Mouse (Mus musculus): ENCODE results near the gene Man2a1. TPM values are rescaled to one million over a fixed set of nuclear protein-coding genes. Genes with fewer than 3 reads are reported as not detected.

Gene Man2a1
- polyA plus RNA-seq, 1 experiment from 2014 or later, result 16.1 TPM

GRCm38 (mm10) chr17:64780753-64781490 lies 180.4 kb downstream of the Man2a1 start:
- H3K27me3 ChIP-seq (ENCODE audit: control insufficient read depth, insufficient read depth, low read length), result no peaks in the 10 kb centered on the region
- H3K4me2 ChIP-seq (replicated peaks; ENCODE audit: low read depth, low read length), result no peak overlapping the region
- no peak overlapping the region for H3K9ac ChIP-seq (replicated peaks; ENCODE audit: low read depth, low read length)
- H3K27ac ChIP-seq (ENCODE audit: low read length), result no peak overlapping the region
- H3K9me3 ChIP-seq (ENCODE audit: control insufficient read depth, low read depth, low read length), result no peaks in the 10 kb centered on the region
- H3K4me1 ChIP-seq (ENCODE audit: control insufficient read depth, insufficient read depth, low read length), result no peaks in the 10 kb centered on the region
- WGBS, result 61% methylated on average over 18 of the region's 18 CpGs
- ATAC-seq (ENCODE audit: insufficient number of reproducible peaks, insufficient read depth, low FRiP score, low read depth), result no peak
- H3K36me3 ChIP-seq (ENCODE audit: control insufficient read depth, insufficient read depth, low read length), result no peaks in the 10 kb centered on the region
- H3K4me3 ChIP-seq (ENCODE audit: low read depth, low read length), result no peak overlapping the region

DNA sequence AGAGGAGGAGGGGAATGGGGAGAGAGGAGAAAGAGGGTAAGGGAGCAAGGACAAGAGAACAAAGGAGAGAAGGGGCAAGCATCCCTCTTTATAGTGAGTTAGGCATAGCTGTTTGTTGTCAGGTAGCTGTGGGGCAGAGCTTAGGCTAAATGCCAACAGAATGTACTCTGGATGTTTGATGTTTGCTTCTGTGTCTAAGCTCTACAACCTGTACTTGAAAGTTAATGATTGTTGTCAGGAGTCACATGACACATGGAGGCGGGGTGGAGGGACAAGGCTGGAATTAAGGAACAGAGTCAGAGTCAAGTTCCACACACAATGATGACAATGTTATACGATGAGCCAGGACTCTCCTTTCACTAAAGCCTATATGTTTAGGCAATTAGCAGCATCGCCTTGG lies 181.8 kb downstream of the Man2a1 start:
- WGBS, result 78% methylated on average over 3 of the region's 3 CpGs
- H3K27me3 ChIP-seq (ENCODE audit: control insufficient read depth, insufficient read depth, low read length), result no peaks in the 10 kb centered on the region
- no peak overlapping the region for H3K9ac ChIP-seq (replicated peaks; ENCODE audit: low read depth, low read length)
- H3K9me3 ChIP-seq (ENCODE audit: control insufficient read depth, low read depth, low read length), result no peaks in the 10 kb centered on the region
- no peak for ATAC-seq (ENCODE audit: insufficient number of reproducible peaks, insufficient read depth, low FRiP score, low read depth)
- H3K4me3 ChIP-seq (ENCODE audit: low read depth, low read length), result no peak overlapping the region
- H3K36me3 ChIP-seq (ENCODE audit: control insufficient read depth, insufficient read depth, low read length), result no peaks in the 10 kb centered on the region
- no peak overlapping the region for H3K27ac ChIP-seq (ENCODE audit: low read length)
- H3K4me2 ChIP-seq (replicated peaks; ENCODE audit: low read depth, low read length), result no peak overlapping the region
- H3K4me1 ChIP-seq (ENCODE audit: control insufficient read depth, insufficient read depth, low read length), result no peaks in the 10 kb centered on the region

DNA sequence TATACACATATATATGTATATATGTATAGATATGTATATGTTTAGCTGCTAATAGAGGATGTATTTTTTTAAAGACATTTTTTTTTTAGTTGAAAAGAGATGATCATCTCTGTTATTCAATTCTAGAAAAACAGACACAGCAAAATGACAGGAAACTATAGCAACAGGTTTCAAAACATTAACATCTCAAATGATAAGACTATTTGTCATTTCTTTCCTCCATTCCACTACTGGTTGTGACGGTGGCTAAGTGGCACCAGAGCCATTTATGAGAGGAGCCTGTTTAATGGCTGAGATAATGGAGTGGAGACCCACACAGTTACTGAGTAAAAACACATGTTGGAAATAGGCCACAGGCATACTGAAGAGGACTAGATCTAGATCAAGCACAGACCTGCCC lies 185.4 kb downstream of the Man2a1 start:
- no peak overlapping the region for H3K27ac ChIP-seq (ENCODE audit: low read length)
- no peaks in the 10 kb centered on the region for H3K4me1 ChIP-seq (ENCODE audit: control insufficient read depth, insufficient read depth, low read length)
- no peak overlapping the region for H3K4me3 ChIP-seq (ENCODE audit: low read depth, low read length)
- H3K9ac ChIP-seq (replicated peaks; ENCODE audit: low read depth, low read length), result no peak overlapping the region
- no peaks in the 10 kb centered on the region for H3K36me3 ChIP-seq (ENCODE audit: control insufficient read depth, insufficient read depth, low read length)
- no peak overlapping the region for H3K4me2 ChIP-seq (replicated peaks; ENCODE audit: low read depth, low read length)
- ATAC-seq (ENCODE audit: insufficient number of reproducible peaks, insufficient read depth, low FRiP score, low read depth), result no peak
- H3K9me3 ChIP-seq (ENCODE audit: control insufficient read depth, low read depth, low read length), result no peaks in the 10 kb centered on the region
- H3K27me3 ChIP-seq (ENCODE audit: control insufficient read depth, insufficient read depth, low read length), result no peaks in the 10 kb centered on the region
- 39% methylated on average over 1 of the region's 1 CpGs for WGBS

DNA sequence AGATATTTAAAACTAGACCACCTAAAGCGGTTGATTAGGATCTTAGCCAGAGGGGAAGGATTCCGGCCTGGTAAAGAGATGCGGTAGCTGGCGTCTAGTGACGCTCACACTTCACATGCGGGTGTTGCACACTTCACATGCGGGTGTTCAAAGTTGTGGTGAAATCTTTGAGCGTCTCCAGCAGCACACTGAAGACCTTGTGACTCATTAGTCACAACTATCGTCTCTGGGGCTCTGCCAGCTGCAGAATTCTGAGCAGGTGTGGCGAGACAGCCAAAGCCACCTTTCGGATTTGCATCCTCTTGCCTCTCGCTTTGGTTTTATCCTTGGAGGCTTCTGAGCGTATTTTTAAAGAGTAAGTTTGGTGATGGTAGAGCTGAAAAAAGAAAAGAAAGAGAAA lies 187.8 kb downstream of the Man2a1 start:
- H3K4me2 ChIP-seq (replicated peaks; ENCODE audit: low read depth, low read length), result no peak overlapping the region
- no peak overlapping the region for H3K9ac ChIP-seq (replicated peaks; ENCODE audit: low read depth, low read length)
- ATAC-seq (ENCODE audit: insufficient number of reproducible peaks, insufficient read depth, low FRiP score, low read depth), result no peak
- no peaks in the 10 kb centered on the region for H3K4me1 ChIP-seq (ENCODE audit: control insufficient read depth, insufficient read depth, low read length)
- no peaks in the 10 kb centered on the region for H3K36me3 ChIP-seq (ENCODE audit: control insufficient read depth, insufficient read depth, low read length)
- no peak overlapping the region for H3K27ac ChIP-seq (ENCODE audit: low read length)
- WGBS, result 85% methylated on average over 13 of the region's 13 CpGs
- H3K27me3 ChIP-seq (ENCODE audit: control insufficient read depth, insufficient read depth, low read length), result no peaks in the 10 kb centered on the region
- no peak overlapping the region for H3K4me3 ChIP-seq (ENCODE audit: low read depth, low read length)
- H3K9me3 ChIP-seq (ENCODE audit: control insufficient read depth, low read depth, low read length), result no peaks in the 10 kb centered on the region

DNA sequence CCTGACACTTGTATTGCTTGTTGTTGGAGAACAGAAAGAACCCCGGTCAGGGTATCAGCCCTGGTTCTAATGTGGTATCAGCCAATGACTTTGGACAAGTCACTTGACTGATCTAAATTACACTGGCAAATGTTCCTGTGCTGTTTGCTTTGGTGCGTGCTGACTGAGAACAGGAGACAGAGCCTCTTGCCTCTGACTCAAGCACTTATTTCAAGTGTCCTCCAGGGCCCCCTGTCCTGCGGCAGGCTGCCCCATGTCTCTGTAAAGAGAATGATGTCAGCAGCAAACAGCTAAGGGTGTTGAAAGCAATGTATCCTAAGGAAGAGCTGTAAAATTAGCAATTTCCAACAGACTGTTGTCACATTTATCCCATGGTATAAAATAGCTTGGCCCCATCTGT lies 188.6 kb downstream of the Man2a1 start:
- Histone ChIP-seq H3K36me3 (ENCODE audit: control insufficient read depth, insufficient read depth, low read length) (no peaks in the 10 kb centered on the region), H3K4me2 (replicated peaks; ENCODE audit: low read depth, low read length) (no peak overlapping the region), H3K4me3 (ENCODE audit: low read depth, low read length) (no peak overlapping the region), H3K27ac (ENCODE audit: low read length) (no peak overlapping the region), H3K27me3 (ENCODE audit: control insufficient read depth, insufficient read depth, low read length) (no peaks in the 10 kb centered on the region), H3K4me1 (ENCODE audit: control insufficient read depth, insufficient read depth, low read length) (no peaks in the 10 kb centered on the region), H3K9ac (replicated peaks; ENCODE audit: low read depth, low read length) (no peak overlapping the region), H3K9me3 (ENCODE audit: control insufficient read depth, low read depth, low read length) (no peaks in the 10 kb centered on the region)
- WGBS, result 39% methylated on average over 3 of the region's 3 CpGs
- no peak for ATAC-seq (ENCODE audit: insufficient number of reproducible peaks, insufficient read depth, low FRiP score, low read depth)

DNA sequence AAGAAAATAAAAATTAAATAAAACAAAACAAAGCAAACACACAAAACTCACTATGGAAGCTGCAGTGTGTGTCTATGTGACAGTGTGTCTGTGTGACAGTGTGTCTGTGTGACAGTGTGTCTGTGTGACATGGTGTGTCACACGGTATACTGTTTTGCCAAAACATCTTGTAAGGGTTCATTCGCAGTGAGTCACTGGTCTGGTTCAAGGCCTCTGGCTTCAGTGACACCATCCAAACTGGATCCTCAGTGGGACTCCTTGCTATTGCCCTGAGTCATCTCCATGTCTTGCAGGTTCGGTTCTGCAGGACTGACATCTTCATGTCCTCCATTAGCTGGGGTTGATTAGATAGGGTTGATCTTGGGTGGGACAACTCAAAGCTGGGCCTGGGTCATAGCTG lies 191.5 kb downstream of the Man2a1 start:
- ATAC-seq (ENCODE audit: insufficient number of reproducible peaks, insufficient read depth, low FRiP score, low read depth), result no peak
- WGBS, result 95% methylated on average over 3 of the region's 3 CpGs
- H3K27ac ChIP-seq (ENCODE audit: low read length), result no peak overlapping the region
- no peaks in the 10 kb centered on the region for H3K4me1 ChIP-seq (ENCODE audit: control insufficient read depth, insufficient read depth, low read length)
- no peak overlapping the region for H3K4me2 ChIP-seq (replicated peaks; ENCODE audit: low read depth, low read length)
- H3K9ac ChIP-seq (replicated peaks; ENCODE audit: low read depth, low read length), result no peak overlapping the region
- no peak overlapping the region for H3K4me3 ChIP-seq (ENCODE audit: low read depth, low read length)
- no peaks in the 10 kb centered on the region for H3K9me3 ChIP-seq (ENCODE audit: control insufficient read depth, low read depth, low read length)
- no peaks in the 10 kb centered on the region for H3K36me3 ChIP-seq (ENCODE audit: control insufficient read depth, insufficient read depth, low read length)
- H3K27me3 ChIP-seq (ENCODE audit: control insufficient read depth, insufficient read depth, low read length), result no peaks in the 10 kb centered on the region

DNA sequence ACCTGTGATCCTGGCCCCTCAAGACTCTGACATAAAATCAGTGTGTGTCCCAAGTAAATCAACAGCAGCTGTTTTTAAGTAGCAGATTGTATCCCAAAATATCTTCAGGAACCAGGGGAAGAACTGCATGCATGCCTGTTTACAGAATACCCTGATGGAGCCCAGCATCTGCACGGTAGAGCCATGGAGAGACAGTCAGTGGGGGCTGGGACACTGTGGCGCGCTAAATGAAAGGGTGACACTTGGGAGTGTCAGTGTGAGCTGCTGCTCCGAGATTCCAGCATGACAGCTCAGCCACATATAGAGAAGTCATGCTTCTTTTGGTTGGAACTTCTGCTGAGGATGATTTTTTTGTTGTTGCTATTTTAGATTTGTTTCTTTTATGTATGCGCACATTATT lies 192.1 kb downstream of the Man2a1 start:
- H3K4me2 ChIP-seq (replicated peaks; ENCODE audit: low read depth, low read length), result no peak overlapping the region
- no peak overlapping the region for H3K27ac ChIP-seq (ENCODE audit: low read length)
- H3K9ac ChIP-seq (replicated peaks; ENCODE audit: low read depth, low read length), result no peak overlapping the region
- H3K27me3 ChIP-seq (ENCODE audit: control insufficient read depth, insufficient read depth, low read length), result no peaks in the 10 kb centered on the region
- 68% methylated on average over 5 of the region's 5 CpGs for WGBS
- no peak for ATAC-seq (ENCODE audit: insufficient number of reproducible peaks, insufficient read depth, low FRiP score, low read depth)
- H3K4me1 ChIP-seq (ENCODE audit: control insufficient read depth, insufficient read depth, low read length), result no peaks in the 10 kb centered on the region
- H3K36me3 ChIP-seq (ENCODE audit: control insufficient read depth, insufficient read depth, low read length), result no peaks in the 10 kb centered on the region
- H3K4me3 ChIP-seq (ENCODE audit: low read depth, low read length), result no peak overlapping the region
- H3K9me3 ChIP-seq (ENCODE audit: control insufficient read depth, low read depth, low read length), result no peaks in the 10 kb centered on the region

DNA sequence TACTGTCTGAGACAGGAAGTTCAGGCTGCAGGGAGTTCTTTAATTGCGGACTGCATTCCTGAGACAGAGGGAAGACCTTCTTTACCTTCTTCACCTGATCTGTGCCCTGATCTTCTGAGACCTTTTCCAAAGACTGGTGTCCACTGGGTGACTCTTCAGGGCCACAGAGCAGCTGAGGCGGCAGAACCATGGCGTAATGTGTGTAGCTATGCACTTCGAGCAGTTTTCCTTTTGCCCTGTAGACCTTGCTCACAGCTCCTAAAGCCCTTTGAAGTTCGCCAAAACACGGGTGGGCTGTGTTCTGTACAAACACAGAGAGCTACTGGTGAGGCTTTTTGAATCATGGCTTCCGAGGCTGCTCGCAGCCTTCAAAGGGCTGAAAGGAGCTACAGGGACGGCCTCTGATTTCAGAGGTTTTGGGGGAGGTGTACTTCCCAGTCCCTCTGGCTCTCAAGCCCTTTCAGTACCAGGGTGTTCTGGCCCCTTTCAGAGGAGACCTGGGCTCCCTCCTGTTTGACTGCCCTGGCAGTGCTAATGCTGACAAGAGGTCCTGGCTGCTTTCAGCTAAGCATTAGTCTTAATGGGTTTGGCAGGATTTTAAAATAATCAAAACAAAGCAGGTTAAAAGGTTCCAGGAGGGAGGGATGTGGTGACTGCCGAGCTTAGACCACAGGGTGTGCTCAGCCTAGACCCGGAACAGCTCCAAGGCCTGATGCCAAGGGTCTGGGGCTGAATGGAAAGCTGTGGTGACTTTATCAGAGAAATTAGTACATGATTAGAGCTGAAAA lies 201.8 kb downstream of the Man2a1 start:
- Histone ChIP-seq H3K4me1 (ENCODE audit: control insufficient read depth, insufficient read depth, low read length) (peaks cover 6% of the 10 kb centered on the region; the same call in 1 of the 2 replicates), H3K9me3 (ENCODE audit: control insufficient read depth, low read depth, low read length) (no peaks in the 10 kb centered on the region), H3K27ac (ENCODE audit: low read length) (no peak overlapping the region), H3K9ac (replicated peaks; ENCODE audit: low read depth, low read length) (no peak overlapping the region), H3K4me2 (replicated peaks; ENCODE audit: low read depth, low read length) (no peak overlapping the region), H3K27me3 (ENCODE audit: control insufficient read depth, insufficient read depth, low read length) (no peaks in the 10 kb centered on the region), H3K4me3 (ENCODE audit: low read depth, low read length) (no peak overlapping the region), H3K36me3 (ENCODE audit: control insufficient read depth, insufficient read depth, low read length) (no peaks in the 10 kb centered on the region)
- WGBS, result 18% methylated on average over 11 of the region's 11 CpGs
- ATAC-seq (ENCODE audit: insufficient number of reproducible peaks, insufficient read depth, low FRiP score, low read depth), result peak; percentile 75
